Mouse (Mus musculus) G1E (cell line): ENCODE measurements at regions not wholly inside any gene's neighbourhood (a gene's known extent, or its start where the extent isn't known, plus 50 kb on each side); places are given as distances from the start of the nearest gene placed in this dataset.

Experiments
- CTCF ChIP-seq: IDR thresholded peaks from 2 replicates; pipeline ENCODE4 v1.5.1; 2012; ENCODE audit warnings: low read depth, low read length, inconsistent platforms, mixed read lengths
- GATA1 ChIP-seq: IDR thresholded peaks from 2 replicates; pipeline ENCODE4 v1.6.1; 2012; ENCODE audit warnings: borderline replicate concordance, low read length, inconsistent platforms, mixed read lengths
- TAL1 ChIP-seq: conservative IDR thresholded peaks from 2 replicates; pipeline ENCODE4 v1.6.1; 2012; ENCODE audit warnings: low read depth, low read length, inconsistent platforms, mixed read lengths

- TF ChIP-seq TAL1 = no peak
- no peak for TF ChIP-seq CTCF
- TF ChIP-seq GATA1 = no peak
Measured at GRCm38 (mm10) chr12:110380831-110381750, 65.8 kb upstream of the Ppp2r5c start.
